Mouse (Mus musculus) liver, adult 2 months (tissue): ENCODE data around the gene Dnah14.

ENCODE experiments used
- CTCF ChIP-seq: fragments of 200-500 bp; IDR thresholded peaks from 2 replicates; pipeline ENCODE4 v1.5.1; 2011; ENCODE audit warnings: low read depth, low read length, control low read depth
- POLR2A ChIP-seq: fragments of 200-500 bp; IDR thresholded peaks from 2 replicates; pipeline ENCODE4 v1.6.1; 2011; ENCODE audit warnings: low read length, control low read depth; ENCODE audit not compliant: insufficient read depth; ENCODE audit errors: extremely low read depth

DNA sequence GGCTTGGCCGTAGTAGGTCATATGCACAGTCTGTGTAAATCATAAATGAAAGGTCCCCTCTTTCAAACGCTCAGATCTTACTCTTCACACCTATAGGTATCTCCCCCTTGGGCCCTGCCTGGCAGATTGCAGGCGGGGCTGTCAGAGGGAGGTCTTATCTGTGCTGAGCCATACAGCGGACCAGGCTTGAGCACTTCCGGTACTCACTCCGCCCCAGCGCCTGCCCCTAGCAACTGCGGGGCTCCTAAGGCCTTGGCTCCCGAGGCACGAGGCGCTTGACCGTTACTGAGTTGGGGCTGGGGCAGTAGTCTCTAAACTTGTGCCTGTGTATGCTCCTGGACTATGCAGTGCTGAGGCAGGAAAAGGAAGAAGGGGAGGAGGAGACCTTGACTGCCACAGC lies at the start of gene Dnah14:
- TF ChIP-seq POLR2A (no peak), CTCF (no peak)
